Mouse (Mus musculus) T-helper 1 cell (primary cell): Measurements from ENCODE around the gene Nfya.

Experiments used
- in situ Hi-C: fragments of 300-600 bp; cut with MboI, MseI; formaldehyde crosslinking; loops from one replicate; pipeline ENCODE4 v1.15.1; 2025; ENCODE audit warnings: high pct_unique_total_duplicates

Nfya gene

DNA sequence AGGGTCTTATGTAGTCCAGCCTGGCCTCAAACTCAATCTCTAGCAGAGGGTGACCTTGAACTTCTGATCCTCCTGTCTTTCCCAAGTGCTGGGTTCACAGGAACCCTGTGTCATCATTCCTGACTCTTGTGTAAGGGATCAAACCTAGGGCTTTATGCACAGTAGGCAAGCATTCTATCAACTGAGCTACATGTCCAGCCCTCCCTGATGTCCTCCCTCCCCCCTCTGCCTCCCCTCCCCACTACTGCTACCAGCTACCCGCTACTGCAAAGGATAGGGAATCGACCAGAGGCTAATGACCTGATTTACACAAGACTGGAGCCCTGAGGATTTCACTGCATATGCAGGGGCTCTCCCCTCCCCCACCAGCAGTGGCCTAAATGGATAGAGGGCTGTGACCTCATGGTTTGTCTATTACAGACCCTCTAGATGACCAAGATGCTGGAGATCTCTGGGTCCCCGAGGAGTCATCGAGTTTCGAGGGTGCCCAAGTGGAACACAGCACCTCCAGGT lies 59.0 kb downstream of the Nfya start:
- in situ Hi-C loops = loop anchor here (25.0 kb wide), 1 partner anchor 1412 kb away; no protein-coding TSS in a partner anchor

DNA sequence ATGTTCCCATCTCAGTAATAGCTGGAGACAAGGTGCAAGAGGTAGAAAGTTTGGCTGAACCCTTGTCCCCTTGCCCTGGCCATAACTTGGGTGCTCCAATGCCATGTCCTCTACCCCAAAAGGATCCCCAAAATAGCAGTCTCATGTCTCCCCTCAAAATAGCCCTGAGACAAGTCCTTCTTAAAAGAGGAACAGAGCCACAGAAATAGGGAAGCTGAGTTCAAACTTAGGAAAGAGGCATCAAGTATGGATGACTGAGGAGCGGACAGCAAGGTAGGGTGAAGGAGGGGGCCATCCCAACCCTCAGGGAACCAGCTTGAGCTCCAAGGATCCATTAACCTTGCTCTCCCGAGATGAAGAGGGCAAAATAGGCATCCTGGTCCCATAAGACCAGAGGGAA lies 62.4 kb downstream of the Nfya start:
- in situ Hi-C loops = no loop called here

DNA sequence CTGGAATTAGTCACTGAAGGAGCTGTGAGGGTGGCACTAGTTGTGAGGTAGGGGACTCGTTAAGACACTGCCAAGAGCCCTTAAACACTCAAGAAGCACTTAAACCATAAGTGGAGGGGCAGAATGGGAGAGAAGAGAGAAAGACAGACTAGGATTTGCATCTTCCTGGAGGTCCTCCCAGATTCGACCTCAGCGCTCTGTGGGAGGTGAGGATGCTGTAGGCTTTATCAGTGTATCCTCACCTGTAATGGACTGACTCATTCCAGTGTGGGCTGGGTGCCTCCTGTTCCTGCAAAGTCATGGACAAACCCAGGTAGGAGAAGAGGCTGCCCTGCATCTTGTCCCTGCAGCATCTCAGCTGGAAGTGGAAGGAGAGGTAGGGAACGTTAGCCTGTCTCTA lies 62.9 kb downstream of the Nfya start:
- in situ Hi-C loops = no loop called here

DNA sequence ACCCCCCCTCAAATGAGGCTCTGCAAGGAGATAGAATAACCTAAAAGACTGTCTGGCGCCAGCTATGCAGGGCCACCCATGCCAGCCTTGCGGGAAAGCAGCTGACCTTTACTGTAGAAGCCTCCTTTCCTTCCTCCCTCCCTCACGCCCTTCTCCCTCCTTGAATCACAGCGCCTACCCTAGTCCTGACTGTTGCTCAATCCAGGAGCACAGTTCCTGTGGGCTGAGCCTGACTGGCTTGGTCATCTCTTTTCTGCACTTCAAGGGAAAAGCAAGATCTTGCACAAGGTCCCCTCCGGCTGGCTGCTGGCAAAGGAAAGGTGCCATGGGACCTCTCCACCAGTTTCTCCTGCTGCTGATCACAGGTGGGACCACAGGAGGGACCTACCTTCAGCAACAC lies 63.5 kb downstream of the Nfya start, which contains the start of gene Trem2:
Gene Trem2 (plus strand): TSS at position 171 of the 400 bp plus-strand sequence.
- in situ Hi-C loops = no loop called here

DNA sequence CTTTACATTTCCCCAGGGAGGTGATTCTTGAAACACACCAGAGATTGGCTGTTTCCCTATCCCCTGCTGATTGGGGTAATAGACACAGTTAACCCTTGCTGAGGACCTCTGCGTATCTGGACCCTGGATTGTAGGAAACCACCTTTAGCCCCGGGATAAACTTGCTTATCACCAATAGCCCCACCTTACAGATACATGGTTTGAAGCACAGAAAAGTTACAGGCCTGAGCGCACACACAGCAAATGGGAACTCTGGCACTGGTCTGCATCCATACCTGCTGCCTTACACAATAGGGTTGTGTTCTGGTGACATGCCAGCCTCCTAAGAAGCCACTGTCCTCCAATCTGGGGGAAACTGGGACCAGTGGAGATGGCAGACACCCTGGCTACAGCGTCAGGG lies 63.9 kb downstream of the Nfya start:
- in situ Hi-C loops = no loop called here

DNA sequence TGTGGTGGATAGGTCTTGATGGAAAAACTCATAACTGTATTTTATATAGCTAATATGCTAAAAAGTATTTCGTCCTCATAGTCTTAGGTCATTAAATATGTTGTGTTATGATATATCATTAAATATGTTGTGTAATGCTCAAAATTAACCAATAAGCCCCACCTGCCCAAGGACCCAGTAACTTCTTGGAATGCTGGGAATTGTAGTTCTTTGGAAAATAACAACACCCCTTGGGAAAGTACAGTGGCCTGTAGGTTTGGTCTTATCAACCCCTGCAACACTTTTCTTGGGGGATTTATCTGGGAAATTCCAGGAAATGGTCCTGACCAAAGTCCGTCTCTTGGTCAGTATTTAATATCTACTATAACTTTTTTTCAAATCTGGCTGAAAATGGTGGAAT lies 66.6 kb downstream of the Nfya start:
- in situ Hi-C loops = no loop called here

DNA sequence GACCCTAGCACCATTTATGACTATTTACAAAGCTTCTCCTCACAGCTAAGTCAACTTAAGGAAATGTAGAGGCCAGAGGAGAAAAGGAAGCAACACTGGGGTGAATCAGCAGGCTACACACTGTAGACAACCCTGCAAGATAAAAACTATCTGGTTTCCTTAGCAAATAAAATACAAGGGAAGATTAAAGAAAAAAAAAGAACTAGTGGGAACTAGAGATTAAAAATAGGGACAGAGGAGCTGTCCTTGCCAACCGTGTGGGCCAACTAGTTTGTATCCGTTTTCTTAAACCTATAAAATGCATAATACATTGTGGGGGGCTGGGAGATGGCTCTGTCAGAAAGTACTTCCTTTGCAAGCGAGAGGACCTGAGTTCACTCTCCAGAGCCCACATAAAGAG lies 67.8 kb downstream of the Nfya start:
- in situ Hi-C loops = no loop called here

DNA sequence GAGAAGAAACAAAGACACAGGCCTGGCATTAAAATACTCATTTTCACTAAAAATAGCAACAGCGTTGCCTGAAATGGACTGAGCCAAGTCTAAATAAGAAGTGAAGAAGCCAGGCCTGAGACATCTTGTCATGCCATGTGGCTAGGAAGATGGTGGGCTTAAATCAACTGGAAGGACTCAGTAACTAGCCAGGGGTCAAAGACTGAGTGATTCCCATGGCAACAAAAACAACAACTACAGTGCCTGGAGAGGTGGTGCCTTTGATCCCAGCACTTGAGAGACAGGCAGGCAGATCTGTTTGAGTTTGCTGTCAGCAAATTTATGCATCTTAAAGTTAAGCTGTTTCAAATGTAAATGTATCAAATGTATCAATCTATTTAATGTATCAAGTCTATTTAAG lies 69.4 kb downstream of the Nfya start:
- in situ Hi-C loops = no loop called here
